Comparison of ENCODE assay signal across 8 mouse cellular contexts in the genomic region with DNA sequence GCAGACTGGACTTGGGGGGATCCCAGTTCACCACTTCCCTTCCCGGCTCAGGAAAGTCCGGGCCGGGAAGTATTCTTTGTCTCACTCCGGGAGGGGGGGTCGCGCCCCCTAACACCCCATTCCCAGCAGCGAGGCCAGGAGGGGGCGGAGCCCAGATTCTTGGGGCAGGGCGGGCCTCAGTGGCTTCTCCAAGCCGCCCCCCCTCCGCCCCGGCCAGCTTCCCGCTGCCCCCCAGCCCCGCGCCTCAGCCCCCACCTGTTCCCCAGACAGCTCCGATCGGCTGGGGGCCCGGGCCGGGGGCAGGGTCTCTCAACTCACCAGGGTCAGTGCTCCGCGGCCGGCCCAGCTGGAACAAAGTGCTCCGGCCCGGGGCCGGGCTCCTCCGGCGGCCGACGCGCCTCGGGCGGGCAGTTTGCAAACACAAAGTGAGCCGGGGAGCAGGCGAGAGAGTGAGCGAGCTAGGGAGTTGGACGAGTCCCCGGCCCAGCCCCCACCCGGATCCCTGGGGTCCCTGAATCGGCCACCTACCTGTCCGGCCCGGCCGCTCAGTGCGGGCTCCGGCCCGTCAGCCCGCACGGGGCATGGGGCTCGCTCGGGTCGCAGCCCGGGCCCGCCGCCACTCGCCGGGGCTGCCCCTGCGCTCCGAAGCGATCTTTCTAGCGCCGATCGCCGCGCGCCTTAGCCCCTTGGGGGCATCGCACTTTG. TPM values are rescaled to one million over a fixed set of nuclear protein-coding genes. Genes with fewer than 3 reads are reported as not detected.
A peak's percentile ranks its signal among the peaks of the same experiment; 100 is the strongest.
DNase-seq lines count a peak whose midpoint lies in the region; ATAC-seq and TF ChIP-seq lines count a peak whose summit lies in the region.

No protein-coding gene starts in this region.

- H3K27ac ChIP-seq in kidney, adult 2 months (ENCODE audit: insufficient read depth, low read depth, low read length): peak overlapping the region; percentile 87
- H3K27ac ChIP-seq in lung, embryonic 16.5 days (ENCODE audit: low read length): peak overlapping the region; percentile 99

- peak overlapping the region; percentile 87 for H3K4me2 ChIP-seq in lung, embryonic 16.5 days (ENCODE audit: low read depth, low read length)

- no peak for ATAC-seq in erythroblast, adult 5-6 weeks (replicated peaks; ENCODE audit: low FRiP score, poor library complexity, severe bottlenecking)
- ATAC-seq in lung, embryonic 16.5 days (ENCODE audit: low read depth): peak; percentile 56
- ATAC-seq in monocyte, adult 5-6 weeks (replicated peaks; ENCODE audit: insufficient number of reproducible peaks, low FRiP score, low TSS enrichment, poor library complexity, severe bottlenecking): no peak

- 1% methylated on average over 64 of the region's 65 CpGs for WGBS in kidney, adult 2 months
- under 1% methylated on average over 48 of the region's 65 CpGs for WGBS in lung, embryonic 16.5 days

- H3K36me3 ChIP-seq in erythroblast, embryonic 14.5 days (ENCODE audit: control insufficient read depth): peaks cover 11% of the 10 kb centered on the region
- no peaks in the 10 kb centered on the region for H3K36me3 ChIP-seq in kidney, adult 2 months (ENCODE audit: control insufficient read depth, insufficient read depth, low read length)
- H3K36me3 ChIP-seq in lung, embryonic 16.5 days (ENCODE audit: control insufficient read depth, insufficient read depth, low read length): no peaks in the 10 kb centered on the region

- peaks cover 6% of the 10 kb centered on the region; the same call in 1 of the 2 replicates for H3K9me3 ChIP-seq in erythroblast, embryonic 14.5 days (ENCODE audit: control insufficient read depth, low read length)
- H3K9me3 ChIP-seq in lung, embryonic 16.5 days (ENCODE audit: control insufficient read depth, low read length): no peaks in the 10 kb centered on the region

- TF ChIP-seq CTCF in kidney, adult 2 months (conservative IDR thresholded peaks at IDR 0.05; ENCODE audit: insufficient read depth, insufficient read length, low read depth, low read length): no peak

- H3K4me1 ChIP-seq in erythroblast, embryonic 14.5 days (ENCODE audit: control insufficient read depth): peaks cover 40% of the 10 kb centered on the region
- H3K4me1 ChIP-seq in kidney, adult 2 months (ENCODE audit: control insufficient read depth, insufficient read depth, low read length): no peaks in the 10 kb centered on the region
- H3K4me1 ChIP-seq in lung, embryonic 16.5 days (replicated peaks; ENCODE audit: control insufficient read depth, insufficient read depth, low read length): peaks cover 36% of the 10 kb centered on the region

- H3K4me3 ChIP-seq in erythroblast, embryonic 14.5 days (replicated peaks): peak overlapping the region; percentile 84
- peak overlapping the region; percentile 98 for H3K4me3 ChIP-seq in kidney, adult 2 months (ENCODE audit: insufficient read depth, low read depth, low read length)
- peak overlapping the region; percentile 66 for H3K4me3 ChIP-seq in lung, embryonic 16.5 days (ENCODE audit: low read length)

- H3K9ac ChIP-seq in lung, embryonic 16.5 days (ENCODE audit: low read length): peak overlapping the region; percentile 80

- TF ChIP-seq POLR2A in kidney, adult 2 months (IDR thresholded peaks at IDR 0.05; ENCODE audit: low read depth, low read length): no peak

- H3K27me3 ChIP-seq in erythroblast, embryonic 14.5 days (ENCODE audit: control insufficient read depth): peaks cover 48% of the 10 kb centered on the region
- no peaks in the 10 kb centered on the region for H3K27me3 ChIP-seq in kidney, adult 2 months (replicated peaks; ENCODE audit: control insufficient read depth, insufficient read depth, low read length)
- no peaks in the 10 kb centered on the region; the same call in 1 of the 2 replicates for H3K27me3 ChIP-seq in lung, embryonic 16.5 days (ENCODE audit: control insufficient read depth, insufficient read depth, low read depth, low read length)

- peak; percentile 70 to 71 for DNase-seq in cerebellum, postnatal 10 days
- peak; percentile 67 to 71 for DNase-seq in heart, adult 18-20 months
- peak; percentile 51 for DNase-seq in kidney, adult 2 months
- peak; percentile 41 for DNase-seq in ovary, postnatal 10 days (ENCODE audit: low spot score)

RNA-seq across cellular contexts. Expression of a gene that starts 0.6 kb away (rescaled TPM):
- polyA plus RNA-seq in erythroblast, embryonic 14.5 days (2012): 10.1 and 10.6 TPM in 2 replicates
- 1.2 and 4.0 TPM in 2 replicates for total RNA-seq in erythroblast, adult 5-6 weeks (2015; ENCODE audit: low replicate concordance)
- total RNA-seq in erythroblast, adult 5-6 weeks (2017; ENCODE audit: low replicate concordance): 0.51 and 0.70 TPM in 2 replicates
- total RNA-seq in heart, adult 18-20 months (2021): 10 to 100 TPM in 1 of 2 experiments, 1 to 10 TPM in 1; 8.5 to 12.2 TPM
- polyA plus RNA-seq in kidney, adult 2 months (2012; rRNA removed): 23.5 and 27.4 TPM in 2 replicates
- 13.6 and 14.6 TPM in 2 replicates for polyA plus RNA-seq in lung, embryonic 16.5 days (2015; fragmentation: Nextera tagmentation; extraction: Ambion mirVana)
- 3.1 to 10.1 TPM (median 9.1 TPM) in 3 replicates for total RNA-seq in monocyte, adult 5-6 weeks (2017)
